Mouse (Mus musculus): ENCODE data around the gene Fkbp5. TPM values are rescaled to one million over a fixed set of nuclear protein-coding genes. Genes with fewer than 3 reads are reported as not detected.
A peak's percentile ranks its signal among the peaks of the same experiment; 100 is the strongest.
"Not testable (repeated sequence)": the region's sequence is repeated elsewhere in the genome, so short reads cannot be mapped to it uniquely, and the experiment has no call there.

The Fkbp5 gene
- polyA plus RNA-seq, 1 experiment from 2014 or later, result 16.2 TPM

DNA sequence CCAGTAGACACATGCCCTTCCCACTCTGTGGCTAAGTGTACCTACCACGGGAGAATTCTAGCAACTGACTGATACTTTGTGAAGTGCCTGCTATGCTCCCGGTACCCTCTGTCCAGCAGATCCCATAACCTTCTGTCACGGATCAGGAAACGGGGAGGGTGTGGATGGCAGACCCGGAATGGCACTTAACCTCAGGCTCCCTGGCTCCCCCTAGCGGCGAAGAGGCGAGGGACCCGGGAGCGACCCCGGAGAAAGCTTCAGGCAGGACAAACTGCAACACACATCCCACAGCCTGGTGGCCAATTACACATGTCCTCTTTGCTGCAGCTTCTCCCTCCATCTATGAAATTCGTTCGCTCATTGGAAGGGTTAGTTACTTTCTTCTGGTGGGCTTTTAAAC is 148.9 kb downstream of the Fkbp5 start:
- H3K36me3 ChIP-seq, result no peaks in the 10 kb centered on the region
- no peak overlapping the region for H3K9ac ChIP-seq
- H3K4me3 ChIP-seq, result no peak overlapping the region
- peaks cover 18% of the 10 kb centered on the region for H3K4me1 ChIP-seq (replicated peaks)
- WGBS, result 3% methylated on average over 13 of the region's 13 CpGs
- H3K4me2 ChIP-seq, result 0 out of 2 replicates have a peak overlapping the region, but pooled peaks have one; percentile 1
- H3K27ac ChIP-seq, result no peak overlapping the region
- H3K9me3 ChIP-seq (replicated peaks), result no peaks in the 10 kb centered on the region
- H3K27me3 ChIP-seq, result peaks cover 21% of the 10 kb centered on the region
- ATAC-seq (replicated peaks; ENCODE audit: insufficient number of reproducible peaks, insufficient read depth, low FRiP score, low read depth), result no peak

DNA sequence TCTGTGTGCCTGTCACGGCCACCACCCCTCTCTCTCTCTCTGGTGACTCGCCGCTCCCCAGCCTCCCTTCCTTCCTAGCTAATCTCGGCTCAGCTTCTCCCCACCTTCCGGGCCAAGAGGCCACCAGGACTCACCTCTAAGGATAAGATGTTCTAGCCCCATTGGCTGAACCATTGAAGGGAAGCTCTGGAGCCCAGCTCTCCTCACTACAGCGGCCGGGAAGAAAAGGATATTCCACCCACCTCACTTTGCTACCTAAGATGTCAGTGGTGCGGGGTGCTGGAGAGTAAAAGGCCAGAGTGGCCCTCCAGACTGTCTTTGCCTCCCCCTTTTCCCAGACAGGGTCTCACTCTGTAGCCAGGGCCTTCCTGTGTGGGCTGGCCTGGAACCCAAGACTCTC is 152.2 kb downstream of the Fkbp5 start, which contains the start of gene Tulp1:
Tulp1 (minus strand) TSS at position 101 of the 400 bp plus-strand sequence.
- H3K9me3 ChIP-seq (replicated peaks), result no peaks in the 10 kb centered on the region
- 34% methylated on average over 8 of the region's 8 CpGs for WGBS
- no peak within 1 kb of the TSS for H3K27ac ChIP-seq
- peaks cover 50% of the 10 kb centered on the region for H3K27me3 ChIP-seq
- ATAC-seq (replicated peaks; ENCODE audit: insufficient number of reproducible peaks, insufficient read depth, low FRiP score, low read depth), result no peak
- H3K4me3 ChIP-seq, result peak within 1 kb of the TSS; percentile 45
- H3K9ac ChIP-seq, result no peak within 1 kb of the TSS; the same call in 1 of the 2 replicates
- no peaks in the 10 kb centered on the region for H3K36me3 ChIP-seq
- H3K4me2 ChIP-seq, result peak within 1 kb of the TSS; percentile 57
- peaks cover 29% of the 10 kb centered on the region for H3K4me1 ChIP-seq (replicated peaks)

DNA sequence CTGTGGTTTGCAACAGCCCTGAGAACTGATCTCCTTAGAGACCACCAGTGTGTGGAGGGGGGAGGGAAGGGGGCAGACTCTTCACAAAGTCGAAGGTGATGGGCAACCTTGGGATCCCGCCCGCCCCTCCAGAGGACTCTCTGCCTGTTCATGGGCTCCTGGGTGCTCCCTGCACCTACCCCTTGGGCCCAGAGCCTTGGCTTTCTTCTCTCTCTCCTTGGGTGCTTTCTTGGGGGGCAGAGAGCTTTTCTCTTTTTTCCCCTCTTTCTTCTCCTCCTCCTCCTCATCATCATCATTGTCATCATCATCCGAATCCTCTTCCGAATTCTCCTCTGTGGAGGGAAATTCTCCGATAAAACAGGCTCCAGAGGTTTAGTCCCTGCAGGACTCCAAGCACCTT is 153.8 kb downstream of the Fkbp5 start:
- H3K27ac ChIP-seq, result no peak overlapping the region
- peak overlapping the region; percentile 45; the same call in 1 of the 2 replicates for H3K4me3 ChIP-seq
- WGBS, result 23% methylated on average over 6 of the region's 6 CpGs

DNA sequence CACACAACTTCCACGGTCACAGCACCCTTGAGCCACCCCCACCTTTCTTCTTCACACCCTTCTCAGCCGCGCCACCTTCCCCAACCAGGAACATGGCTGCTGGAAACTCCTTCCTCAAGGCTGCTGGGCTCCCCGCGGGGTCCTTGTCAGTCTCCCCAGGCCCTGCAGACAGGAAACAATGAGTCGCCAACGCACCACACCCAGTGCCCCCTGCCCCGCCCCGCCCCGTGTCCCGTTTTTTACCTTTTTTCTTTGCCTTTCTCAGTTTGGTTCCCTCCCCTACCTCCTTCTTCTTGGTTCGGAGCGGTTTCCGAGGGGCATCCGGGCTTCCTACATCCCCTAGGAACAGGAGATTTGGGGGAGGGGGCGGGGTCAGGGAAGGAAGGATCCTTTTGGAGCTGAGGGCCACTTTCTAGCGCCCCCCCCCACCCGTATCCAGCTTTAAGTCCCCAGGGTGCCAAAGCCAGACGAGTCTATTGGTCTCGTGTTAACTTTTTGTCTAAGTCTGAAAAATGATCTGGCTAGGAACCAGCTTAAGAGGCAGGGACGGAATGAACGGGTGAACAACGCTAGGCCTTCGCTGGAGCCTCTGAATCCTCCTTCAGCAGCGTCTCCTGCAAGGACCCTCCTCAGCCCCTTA is 154.6 kb downstream of the Fkbp5 start:
- Histone ChIP-seq H3K36me3 (no peaks in the 10 kb centered on the region), H3K4me3 (peak overlapping the region; percentile 45), H3K9ac (peak overlapping the region; percentile 15), H3K27me3 (peaks cover 70% of the 10 kb centered on the region), H3K4me1 (replicated peaks) (peaks cover 31% of the 10 kb centered on the region), H3K27ac (no peak overlapping the region), H3K4me2 (peak overlapping the region; percentile 65), H3K9me3 (replicated peaks) (no peaks in the 10 kb centered on the region)
- WGBS, result 4% methylated on average over 25 of the region's 25 CpGs
- ATAC-seq (replicated peaks; ENCODE audit: insufficient number of reproducible peaks, insufficient read depth, low FRiP score, low read depth), result 0 out of 2 replicates have a peak, but pooled peaks have one; percentile 8

More for the DNA sequence above, 153.8 kb downstream of the Fkbp5 start:
- Histone ChIP-seq H3K27me3 (peaks cover 65% of the 10 kb centered on the region), H3K9me3 (replicated peaks) (no peaks in the 10 kb centered on the region), H3K4me2 (peak overlapping the region; percentile 65), H3K9ac (no peak overlapping the region), H3K4me1 (replicated peaks) (peaks cover 29% of the 10 kb centered on the region), H3K36me3 (no peaks in the 10 kb centered on the region)
- no peak for ATAC-seq (replicated peaks; ENCODE audit: insufficient number of reproducible peaks, insufficient read depth, low FRiP score, low read depth)

DNA sequence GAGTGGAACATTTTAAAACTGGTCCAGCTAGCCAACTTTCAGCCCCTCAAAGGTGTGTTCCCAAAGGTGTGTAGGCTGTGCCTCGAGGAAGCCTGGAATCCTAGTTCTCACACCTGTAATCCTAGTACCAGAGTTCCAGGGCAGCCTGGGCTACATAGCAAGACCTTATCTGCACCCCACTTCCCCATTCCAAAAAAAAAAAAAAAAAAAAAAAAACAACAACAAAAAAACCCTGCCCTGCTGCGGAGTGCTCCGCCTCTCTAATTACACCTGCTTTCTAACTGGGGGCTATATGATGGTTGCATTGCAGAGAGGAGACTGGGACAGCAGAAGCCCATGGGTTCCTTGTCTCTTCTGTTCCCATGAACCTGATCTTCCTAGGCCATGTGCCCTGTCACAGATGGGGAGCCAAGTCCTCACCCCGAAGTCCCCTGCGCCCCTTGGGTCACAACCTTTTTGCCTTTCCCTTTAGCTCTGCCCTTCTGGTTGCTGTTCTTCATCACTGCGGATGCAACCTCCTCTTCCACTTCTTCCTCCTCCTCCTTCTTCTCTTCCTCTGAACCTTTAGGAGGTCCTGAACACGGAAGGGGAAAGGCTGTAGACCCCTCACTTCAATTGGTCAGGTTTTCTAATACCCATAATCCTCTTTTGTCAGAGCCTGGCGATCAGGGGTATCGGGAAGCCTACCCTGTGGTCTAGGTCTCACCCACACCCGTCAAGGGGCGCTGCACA is 155.2 kb downstream of the Fkbp5 start:
- 39% methylated on average over 11 of the region's 11 CpGs for WGBS
- Histone ChIP-seq H3K9ac (peak overlapping the region; percentile 15; the same call in 1 of the 2 replicates), H3K36me3 (no peaks in the 10 kb centered on the region)

DNA sequence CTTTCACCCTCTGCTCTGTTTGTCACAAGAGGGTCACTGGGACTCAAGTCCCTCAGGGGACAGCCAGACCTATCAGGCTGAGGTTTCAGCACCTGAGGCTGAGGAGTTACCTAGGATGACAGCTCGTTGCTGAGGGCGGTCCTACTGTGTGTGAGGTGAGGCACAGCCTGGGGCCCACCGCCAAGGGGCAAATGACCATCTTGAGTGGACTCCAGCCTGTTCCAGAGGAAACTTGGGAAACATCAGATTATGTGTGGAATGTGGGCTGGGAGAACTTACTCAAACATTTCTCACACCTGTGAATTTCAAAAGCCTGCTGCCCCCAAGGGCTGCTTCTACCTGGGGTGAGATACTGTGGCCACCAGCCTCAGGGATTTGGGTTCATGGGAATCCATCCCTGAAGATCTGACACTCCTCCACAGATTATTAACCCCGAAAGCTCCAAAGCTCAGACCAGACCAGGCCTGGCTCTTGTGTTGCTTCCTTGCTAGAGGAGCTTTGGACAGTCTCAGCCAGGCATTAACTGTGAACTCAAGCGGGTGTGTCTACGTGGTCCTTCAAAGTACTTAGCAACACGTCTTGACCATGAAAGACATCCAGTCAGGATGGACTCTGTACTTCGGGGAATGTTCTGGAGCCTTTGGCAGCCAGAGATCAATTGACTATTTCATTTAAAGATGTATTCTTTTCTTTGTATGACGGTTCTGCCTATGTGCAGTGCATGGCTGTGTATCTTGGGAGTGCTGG is 156.6 kb downstream of the Fkbp5 start:
- Histone ChIP-seq H3K36me3 (no peaks in the 10 kb centered on the region), H3K27me3 (peaks cover 72% of the 10 kb centered on the region), H3K9ac (no peak overlapping the region), H3K4me2 (no peak overlapping the region), H3K4me1 (replicated peaks) (peaks cover 36% of the 10 kb centered on the region), H3K4me3 (no peak overlapping the region), H3K9me3 (replicated peaks) (no peaks in the 10 kb centered on the region), H3K27ac (no peak overlapping the region)
- no peak for ATAC-seq (replicated peaks; ENCODE audit: insufficient number of reproducible peaks, insufficient read depth, low FRiP score, low read depth)
- 79% methylated on average over 9 of the region's 9 CpGs for WGBS

More for the DNA sequence above, 155.2 kb downstream of the Fkbp5 start:
- Histone ChIP-seq H3K4me3 (peak overlapping the region; percentile 45), H3K27ac (no peak overlapping the region), H3K4me2 (peak overlapping the region; percentile 65), H3K9me3 (replicated peaks) (no peaks in the 10 kb centered on the region), H3K27me3 (peaks cover 72% of the 10 kb centered on the region), H3K4me1 (replicated peaks) (peaks cover 31% of the 10 kb centered on the region)
- ATAC-seq (replicated peaks; ENCODE audit: insufficient number of reproducible peaks, insufficient read depth, low FRiP score, low read depth), result no peak

DNA sequence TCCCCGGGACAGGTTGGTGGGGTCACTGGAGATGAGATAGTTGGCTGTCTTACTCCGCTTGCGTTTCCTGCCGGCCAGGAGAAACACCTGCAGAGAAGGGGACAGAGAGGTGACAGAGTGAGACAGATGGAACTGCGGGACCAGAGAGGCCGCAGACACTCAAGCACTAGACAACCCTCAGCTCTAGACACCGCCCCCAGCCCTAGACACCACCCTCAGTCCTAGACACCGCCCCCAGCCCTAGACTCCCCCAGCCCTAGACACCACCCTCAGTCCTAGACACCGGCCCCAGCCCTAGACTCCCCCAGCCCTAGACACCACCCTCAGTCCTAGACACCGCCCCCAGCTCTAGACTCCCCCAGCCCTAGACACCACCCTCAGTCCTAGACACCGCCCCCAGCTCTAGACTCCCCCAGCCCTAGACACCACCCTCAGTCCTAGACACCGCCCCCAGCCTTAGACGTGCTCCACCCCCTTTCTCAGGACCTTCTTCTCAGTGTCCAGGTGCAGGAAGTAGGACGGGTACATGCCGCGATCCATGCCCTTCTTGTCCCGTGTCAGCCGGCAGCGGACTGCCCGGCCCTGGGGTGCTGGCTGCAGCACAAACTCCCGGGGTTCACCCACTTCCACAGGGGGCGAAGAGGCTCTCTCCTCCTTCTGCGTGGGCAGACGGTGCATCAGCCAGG is 158.6 kb downstream of the Fkbp5 start:
- not testable (repeated sequence) for H3K4me2 ChIP-seq; H3K27ac ChIP-seq; H3K36me3 ChIP-seq; H3K9ac ChIP-seq; H3K4me3 ChIP-seq; H3K9me3 ChIP-seq (replicated peaks); ATAC-seq (replicated peaks; ENCODE audit: insufficient number of reproducible peaks, insufficient read depth, low FRiP score, low read depth)
- peaks cover 23% of the 10 kb centered on the region for H3K4me1 ChIP-seq (replicated peaks)
- WGBS, result 18% methylated on average over 23 of the region's 24 CpGs
- peaks cover 60% of the 10 kb centered on the region for H3K27me3 ChIP-seq

DNA sequence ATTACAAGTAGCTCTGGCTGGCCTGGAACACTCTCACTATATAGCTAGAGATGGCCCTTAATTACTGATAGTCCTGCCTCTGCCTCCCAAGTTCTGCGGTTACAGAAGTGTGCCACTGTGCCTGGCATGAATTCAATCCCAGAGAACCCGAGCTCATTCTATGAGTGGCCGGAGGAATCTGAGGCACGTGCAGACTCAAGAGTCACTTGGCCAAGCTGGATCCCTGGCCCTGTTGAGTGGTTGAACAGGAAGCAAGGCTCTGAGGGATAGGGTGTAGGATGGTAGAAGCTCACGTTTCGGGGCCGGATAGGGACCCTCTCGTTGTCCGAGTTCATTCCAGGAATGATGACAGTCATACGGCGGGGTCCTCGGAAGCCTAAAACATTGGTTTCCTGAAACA is 161.5 kb downstream of the Fkbp5 start:
- H3K9ac ChIP-seq, result no peak overlapping the region
- 67% methylated on average over 12 of the region's 12 CpGs for WGBS
- H3K4me1 ChIP-seq (replicated peaks), result peaks cover 21% of the 10 kb centered on the region
- no peak overlapping the region for H3K4me2 ChIP-seq
- H3K27me3 ChIP-seq, result peaks cover 57% of the 10 kb centered on the region
- H3K27ac ChIP-seq, result no peak overlapping the region
- no peak overlapping the region for H3K4me3 ChIP-seq
- no peak for ATAC-seq (replicated peaks; ENCODE audit: insufficient number of reproducible peaks, insufficient read depth, low FRiP score, low read depth)
- H3K36me3 ChIP-seq, result no peaks in the 10 kb centered on the region
- H3K9me3 ChIP-seq (replicated peaks), result no peaks in the 10 kb centered on the region

DNA sequence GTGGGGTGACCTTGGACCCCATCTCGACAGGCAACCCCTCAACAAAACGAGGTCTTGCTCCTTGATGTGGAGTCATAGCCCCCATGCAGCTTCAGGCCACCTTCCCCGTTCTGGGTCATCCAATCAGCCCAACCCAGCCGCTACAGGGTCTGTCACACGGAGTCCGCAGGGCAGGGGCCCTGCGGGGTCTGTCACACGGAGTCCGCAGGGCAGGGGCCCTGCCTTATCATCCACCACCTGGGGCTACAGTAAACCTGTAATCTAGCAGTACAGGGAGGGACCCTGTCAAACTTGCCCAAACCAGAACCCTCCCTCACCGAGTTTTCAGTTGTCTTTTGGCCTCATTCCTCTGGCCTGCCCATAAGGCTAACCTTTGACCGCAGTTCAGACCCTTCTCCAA is 165.3 kb downstream of the Fkbp5 start:
- Histone ChIP-seq H3K4me2 (peak overlapping the region; percentile 98), H3K9me3 (replicated peaks) (no peaks in the 10 kb centered on the region), H3K27me3 (peaks cover 27% of the 10 kb centered on the region), H3K9ac (no peak overlapping the region), H3K4me3 (peak overlapping the region; percentile 93; the same call in 1 of the 2 replicates), H3K27ac (no peak overlapping the region; the same call in 1 of the 2 replicates), H3K4me1 (replicated peaks) (peaks cover 35% of the 10 kb centered on the region), H3K36me3 (no peaks in the 10 kb centered on the region)
- 37% methylated on average over 11 of the region's 11 CpGs for WGBS
- ATAC-seq (replicated peaks; ENCODE audit: insufficient number of reproducible peaks, insufficient read depth, low FRiP score, low read depth), result no peak

DNA sequence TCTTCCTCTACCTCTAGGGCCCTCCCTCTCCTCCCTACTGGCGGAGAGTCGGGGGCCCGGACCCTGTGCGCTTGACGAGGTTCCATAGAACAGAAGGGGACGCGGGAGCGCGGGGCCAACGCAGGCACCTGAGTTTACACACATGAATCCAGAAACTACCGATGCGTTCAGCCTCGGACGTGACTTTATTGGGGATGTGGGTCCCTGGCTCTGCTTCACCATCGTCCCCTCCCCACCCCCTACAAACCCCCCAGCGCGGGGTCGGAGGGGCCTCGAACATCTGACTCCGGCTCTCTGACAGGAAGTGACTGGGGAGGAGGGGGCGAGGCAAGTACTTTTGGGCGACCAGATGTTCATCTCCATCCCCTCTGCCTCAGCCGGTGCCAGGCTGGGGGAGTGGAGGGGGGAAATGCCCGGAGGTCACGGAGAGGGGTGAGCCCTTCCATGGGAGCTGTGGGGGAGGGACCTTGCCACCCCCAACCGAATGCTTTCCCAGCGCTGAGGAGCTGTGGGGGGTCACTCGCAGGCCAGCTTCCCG is 165.9 kb downstream of the Fkbp5 start:
- 3% methylated on average over 29 of the region's 29 CpGs for WGBS
- H3K4me1 ChIP-seq (replicated peaks), result peaks cover 40% of the 10 kb centered on the region

More for the DNA sequence above, 165.9 kb downstream of the Fkbp5 start:
- Histone ChIP-seq H3K9me3 (replicated peaks) (no peaks in the 10 kb centered on the region), H3K27ac (peak overlapping the region; percentile 96), H3K9ac (peak overlapping the region; percentile 74), H3K4me2 (peak overlapping the region; percentile 98), H3K27me3 (peaks cover 27% of the 10 kb centered on the region), H3K4me3 (peak overlapping the region; percentile 93), H3K36me3 (no peaks in the 10 kb centered on the region)
- ATAC-seq (replicated peaks; ENCODE audit: insufficient number of reproducible peaks, insufficient read depth, low FRiP score, low read depth), result no peak
